Mouse (Mus musculus): Measurements from ENCODE around the gene Col4a1. TPM values are rescaled to one million over a fixed set of nuclear protein-coding genes. Genes with fewer than 3 reads are reported as not detected.

The Col4a1 gene
- polyA plus RNA-seq, 1 experiment = 14.8 TPM

- WGBS = 77% methylated on average over 10 of the region's 10 CpGs
- no peak for DNase-seq
- no peaks in the 10 kb centered on the region; the same call in 1 of the 2 replicates for H3K27me3 ChIP-seq (ENCODE audit: control insufficient read depth, insufficient read depth, low read length)
- H3K4me3 ChIP-seq (replicated peaks; ENCODE audit: insufficient read depth, low read depth, low read length) = no peak overlapping the region
- TF ChIP-seq POLR2A (IDR thresholded peaks at IDR 0.05; ENCODE audit: borderline replicate concordance, insufficient read depth, low read length) (no peak), CTCF (IDR thresholded peaks at IDR 0.05; ENCODE audit: borderline replicate concordance, insufficient read depth, low read depth, low read length) (no peak)
- no peaks in the 10 kb centered on the region for H3K4me1 ChIP-seq (ENCODE audit: control insufficient read depth, insufficient read depth, low read length)
- H3K27ac ChIP-seq (ENCODE audit: insufficient read depth, low read length) = no peak overlapping the region
Observed at GRCm38 (mm10) chr8:11296282-11296943, 16.2 kb downstream of the Col4a1 start.

DNA sequence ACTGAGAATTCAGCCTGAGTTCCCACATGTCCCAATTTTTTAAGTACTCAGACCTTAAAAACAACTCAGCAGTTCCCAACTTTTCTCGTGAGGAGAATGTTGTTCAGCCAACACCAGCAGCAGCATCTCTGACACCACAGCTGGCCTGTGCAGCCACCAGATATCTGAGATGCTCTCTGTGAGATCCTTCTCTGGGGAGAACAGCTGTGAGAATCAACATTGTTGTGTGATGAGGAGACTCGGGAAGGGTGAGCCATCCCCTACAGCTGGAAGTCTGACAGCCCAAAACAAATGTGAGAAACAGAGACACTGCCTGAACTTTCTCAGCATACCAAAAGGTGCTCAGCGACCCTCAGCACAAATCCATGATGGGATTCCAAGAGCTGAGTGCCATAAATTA, 20.0 kb downstream of the Col4a1 start:
- 56% methylated on average over 3 of the region's 3 CpGs for WGBS
- Histone ChIP-seq H3K4me3 (replicated peaks; ENCODE audit: insufficient read depth, low read depth, low read length) (no peak overlapping the region), H3K4me1 (ENCODE audit: control insufficient read depth, insufficient read depth, low read length) (no peaks in the 10 kb centered on the region), H3K27ac (ENCODE audit: insufficient read depth, low read length) (no peak overlapping the region), H3K27me3 (ENCODE audit: control insufficient read depth, insufficient read depth, low read length) (no peaks in the 10 kb centered on the region; the same call in 1 of the 2 replicates)
- DNase-seq = no peak
- TF ChIP-seq CTCF (IDR thresholded peaks at IDR 0.05; ENCODE audit: borderline replicate concordance, insufficient read depth, low read depth, low read length) = no peak
- TF ChIP-seq POLR2A (IDR thresholded peaks at IDR 0.05; ENCODE audit: borderline replicate concordance, insufficient read depth, low read length) = no peak

GRCm38 (mm10) chr8:11290533-11290932, 22.1 kb downstream of the Col4a1 start:
- Histone ChIP-seq H3K27me3 (ENCODE audit: control insufficient read depth, insufficient read depth, low read length) (no peaks in the 10 kb centered on the region), H3K27ac (ENCODE audit: insufficient read depth, low read length) (no peak overlapping the region), H3K4me1 (ENCODE audit: control insufficient read depth, insufficient read depth, low read length) (no peaks in the 10 kb centered on the region), H3K4me3 (replicated peaks; ENCODE audit: insufficient read depth, low read depth, low read length) (no peak overlapping the region)
- no peak for TF ChIP-seq CTCF (IDR thresholded peaks at IDR 0.05; ENCODE audit: borderline replicate concordance, insufficient read depth, low read depth, low read length)
- TF ChIP-seq POLR2A (IDR thresholded peaks at IDR 0.05; ENCODE audit: borderline replicate concordance, insufficient read depth, low read length) = no peak
- no peak for DNase-seq
- WGBS = 14% methylated on average over 1 of the region's 1 CpGs

DNA sequence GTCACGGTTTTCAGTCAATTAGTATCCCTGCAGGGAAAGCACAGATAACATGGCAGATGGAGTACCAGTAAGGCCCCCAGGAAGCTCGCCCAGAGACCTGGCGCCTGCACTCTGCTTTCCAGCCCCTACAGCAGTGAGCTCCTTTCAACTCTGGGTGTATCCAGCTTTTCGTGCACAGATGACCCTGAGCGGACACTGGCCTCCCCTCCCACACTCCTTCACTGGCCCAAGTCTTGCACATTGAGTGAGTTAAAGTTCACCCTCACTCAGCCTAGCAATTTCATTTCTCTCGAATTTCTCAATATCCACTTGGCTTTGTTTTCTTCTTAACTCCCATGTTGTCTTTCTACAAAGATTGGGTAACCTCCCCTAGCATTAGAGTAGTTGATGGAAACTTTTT, 24.3 kb downstream of the Col4a1 start:
- Histone ChIP-seq H3K4me1 (ENCODE audit: control insufficient read depth, insufficient read depth, low read length) (no peaks in the 10 kb centered on the region), H3K27ac (ENCODE audit: insufficient read depth, low read length) (no peak overlapping the region), H3K4me3 (replicated peaks; ENCODE audit: insufficient read depth, low read depth, low read length) (no peak overlapping the region), H3K27me3 (ENCODE audit: control insufficient read depth, insufficient read depth, low read length) (no peaks in the 10 kb centered on the region)
- DNase-seq = no peak
- TF ChIP-seq CTCF (IDR thresholded peaks at IDR 0.05; ENCODE audit: borderline replicate concordance, insufficient read depth, low read depth, low read length) (no peak), POLR2A (IDR thresholded peaks at IDR 0.05; ENCODE audit: borderline replicate concordance, insufficient read depth, low read length) (no peak)
- WGBS = 28% methylated on average over 6 of the region's 6 CpGs

DNA sequence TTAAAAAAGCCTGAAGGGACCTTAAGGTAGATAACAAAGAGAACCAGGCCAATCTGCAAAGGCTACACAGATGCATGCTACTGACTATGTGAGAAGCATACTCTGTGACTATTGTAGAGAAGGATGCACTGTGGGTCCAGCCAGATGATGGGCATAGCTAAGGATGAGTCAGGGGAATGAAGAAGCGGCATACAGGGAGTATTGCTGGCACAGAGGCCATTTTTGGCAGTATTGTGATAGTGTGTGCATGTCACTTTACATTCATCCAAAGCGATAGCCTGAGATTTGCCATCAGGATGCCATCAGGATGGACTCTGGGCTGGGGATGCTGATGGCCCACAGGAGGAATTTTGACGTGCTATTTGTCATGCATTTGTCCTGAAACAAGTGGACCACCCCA, 25.5 kb downstream of the Col4a1 start:
- no peak overlapping the region for H3K27ac ChIP-seq (ENCODE audit: insufficient read depth, low read length)
- WGBS = 43% methylated on average over 3 of the region's 3 CpGs
- H3K27me3 ChIP-seq (ENCODE audit: control insufficient read depth, insufficient read depth, low read length) = no peaks in the 10 kb centered on the region
- H3K4me1 ChIP-seq (ENCODE audit: control insufficient read depth, insufficient read depth, low read length) = no peaks in the 10 kb centered on the region
- no peak for DNase-seq
- no peak for TF ChIP-seq CTCF (IDR thresholded peaks at IDR 0.05; ENCODE audit: borderline replicate concordance, insufficient read depth, low read depth, low read length)
- TF ChIP-seq POLR2A (IDR thresholded peaks at IDR 0.05; ENCODE audit: borderline replicate concordance, insufficient read depth, low read length) = no peak
- no peak overlapping the region for H3K4me3 ChIP-seq (replicated peaks; ENCODE audit: insufficient read depth, low read depth, low read length)

DNA sequence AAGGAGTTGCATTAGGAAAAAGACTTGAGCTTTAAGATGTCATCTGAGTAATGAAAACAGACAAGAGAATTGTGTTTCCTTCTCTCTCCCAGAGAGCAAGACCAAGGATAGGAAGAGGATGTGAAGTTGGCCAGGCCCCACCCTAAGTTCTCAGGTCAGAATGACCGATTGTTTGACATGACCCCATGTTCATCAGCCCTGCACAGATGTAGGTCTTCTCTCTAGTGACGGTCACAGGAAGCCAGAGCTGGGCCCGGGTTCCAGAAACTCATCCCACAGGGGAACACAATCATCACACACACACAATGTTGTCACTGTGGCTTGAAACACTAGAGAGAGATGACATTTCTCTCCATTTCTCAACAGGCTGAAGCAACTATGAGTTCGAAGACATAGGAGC, 27.2 kb downstream of the Col4a1 start:
- no peak for DNase-seq
- Histone ChIP-seq H3K27ac (ENCODE audit: insufficient read depth, low read length) (no peak overlapping the region), H3K4me3 (replicated peaks; ENCODE audit: insufficient read depth, low read depth, low read length) (no peak overlapping the region), H3K27me3 (ENCODE audit: control insufficient read depth, insufficient read depth, low read length) (no peaks in the 10 kb centered on the region), H3K4me1 (ENCODE audit: control insufficient read depth, insufficient read depth, low read length) (no peaks in the 10 kb centered on the region)
- TF ChIP-seq CTCF (IDR thresholded peaks at IDR 0.05; ENCODE audit: borderline replicate concordance, insufficient read depth, low read depth, low read length) (no peak), POLR2A (IDR thresholded peaks at IDR 0.05; ENCODE audit: borderline replicate concordance, insufficient read depth, low read length) (no peak)
- WGBS = 87% methylated on average over 4 of the region's 4 CpGs

DNA sequence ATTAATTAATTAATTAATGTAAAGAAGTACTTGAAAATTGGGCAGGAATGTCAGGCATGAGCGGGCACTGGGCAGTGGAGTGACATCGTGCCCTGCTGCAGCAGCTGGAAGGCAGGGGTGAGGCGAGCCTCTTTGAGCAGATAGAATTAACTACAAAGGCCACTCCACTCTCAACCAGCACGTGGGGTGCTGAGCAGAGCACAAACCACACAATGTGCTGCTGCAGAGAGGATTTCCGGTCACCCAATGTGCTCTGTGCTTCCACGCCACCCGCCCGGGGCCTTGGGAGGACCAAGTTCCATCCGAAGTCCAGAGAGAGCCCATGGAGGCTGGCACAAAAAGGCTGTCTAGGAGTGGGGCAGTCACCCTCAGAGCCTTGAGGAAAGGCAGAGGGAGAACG, 29.4 kb downstream of the Col4a1 start:
- Histone ChIP-seq H3K27ac (ENCODE audit: insufficient read depth, low read length) (no peak overlapping the region), H3K27me3 (ENCODE audit: control insufficient read depth, insufficient read depth, low read length) (no peaks in the 10 kb centered on the region), H3K4me1 (ENCODE audit: control insufficient read depth, insufficient read depth, low read length) (no peaks in the 10 kb centered on the region), H3K4me3 (replicated peaks; ENCODE audit: insufficient read depth, low read depth, low read length) (no peak overlapping the region)
- TF ChIP-seq CTCF (IDR thresholded peaks at IDR 0.05; ENCODE audit: borderline replicate concordance, insufficient read depth, low read depth, low read length) (no peak), POLR2A (IDR thresholded peaks at IDR 0.05; ENCODE audit: borderline replicate concordance, insufficient read depth, low read length) (no peak)
- DNase-seq = no peak
- 66% methylated on average over 10 of the region's 10 CpGs for WGBS

DNA sequence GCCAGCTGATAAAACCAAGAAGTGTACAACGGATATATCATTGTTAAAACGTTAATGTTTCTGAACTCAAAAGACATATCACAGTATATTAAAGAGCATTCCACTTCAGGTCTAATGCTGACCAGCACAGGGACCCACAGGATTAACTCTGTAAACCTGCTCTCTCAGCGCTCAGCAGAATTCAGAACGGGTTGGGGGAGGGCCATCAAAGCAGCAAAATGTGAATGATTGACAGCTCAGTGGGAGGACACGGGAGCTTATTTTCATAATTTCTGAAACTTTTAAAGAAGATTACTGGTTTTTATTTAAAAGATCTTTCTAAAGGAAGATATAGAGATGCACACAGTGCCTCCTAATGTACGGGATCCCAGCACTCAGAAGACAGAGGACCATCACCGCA, 29.9 kb downstream of the Col4a1 start:
- Histone ChIP-seq H3K27ac (ENCODE audit: insufficient read depth, low read length) (no peak overlapping the region), H3K4me1 (ENCODE audit: control insufficient read depth, insufficient read depth, low read length) (no peaks in the 10 kb centered on the region), H3K4me3 (replicated peaks; ENCODE audit: insufficient read depth, low read depth, low read length) (no peak overlapping the region), H3K27me3 (ENCODE audit: control insufficient read depth, insufficient read depth, low read length) (no peaks in the 10 kb centered on the region)
- no peak for TF ChIP-seq CTCF (IDR thresholded peaks at IDR 0.05; ENCODE audit: borderline replicate concordance, insufficient read depth, low read depth, low read length)
- TF ChIP-seq POLR2A (IDR thresholded peaks at IDR 0.05; ENCODE audit: borderline replicate concordance, insufficient read depth, low read length) = no peak
- 85% methylated on average over 7 of the region's 7 CpGs for WGBS
- DNase-seq = no peak
